Mouse (Mus musculus) bone marrow, adult 2 months (tissue): ENCODE measurements around the gene Sp6.

Source experiments
- CTCF ChIP-seq: fragments of 200-500 bp; IDR thresholded peaks from 2 replicates; pipeline ENCODE4 v1.5.1; 2011; ENCODE audit warnings: low read length, control low read depth; ENCODE audit not compliant: control insufficient read depth, insufficient read depth
- POLR2A ChIP-seq: fragments of 200-500 bp; IDR thresholded peaks from 2 replicates; pipeline ENCODE4 v1.6.1; 2011; ENCODE audit warnings: low read depth, mild to moderate bottlenecking, control low read depth, low read length, borderline replicate concordance; ENCODE audit not compliant: control insufficient read depth

- TF ChIP-seq POLR2A = no peak
- no peak for TF ChIP-seq CTCF
Observed at GRCm38 (mm10) chr11:96980021-96980420, 33.2 kb upstream of the Sp6 start.
